Mouse (Mus musculus) midbrain, embryonic 10.5 days (tissue): ENCODE data around the gene Best2. TPM values are rescaled to one million over a fixed set of nuclear protein-coding genes. Genes with fewer than 3 reads are reported as not detected.
A peak's percentile ranks its signal among the peaks of the same experiment; 100 is the strongest.

Source experiments
- DNase-seq: peaks from one replicate; pipeline ENCODE4 v3.0.0-alpha.2; 2017; ENCODE audit warnings: low spot score
- H3K27ac ChIP-seq: fragments of 300-500 bp; sonication (generic); replicated peaks from 2 replicates; pipeline ENCODE4 v1.5.1; 2016; ENCODE audit warnings: mild to moderate bottlenecking
- H3K27me3 ChIP-seq: fragments of 300-500 bp; sonication (generic); 2 replicates; pipeline ENCODE4 v1.6.1; 2016; ENCODE audit warnings: low read depth, mild to moderate bottlenecking; ENCODE audit not compliant: poor library complexity, severe bottlenecking
- H3K36me3 ChIP-seq: fragments of 300-500 bp; sonication (generic); 2 replicates; pipeline ENCODE4 v1.6.1; 2016; ENCODE audit warnings: mild to moderate bottlenecking, moderate library complexity
- H3K4me1 ChIP-seq: fragments of 300-500 bp; sonication (generic); 2 replicates; pipeline ENCODE4 v1.6.1; 2016
- H3K4me3 ChIP-seq: fragments of 300-500 bp; sonication (generic); 2 replicates; pipeline ENCODE4 v1.5.1; 2016; ENCODE audit warnings: mild to moderate bottlenecking, moderate library complexity
- H3K9me3 ChIP-seq: fragments of 300-500 bp; sonication (generic); replicated peaks from 2 replicates; pipeline ENCODE4 v1.6.1; 2016; ENCODE audit warnings: mild to moderate bottlenecking
- WGBS: fragments of 180-500 bp; shearing (Covaris S2); methylation state at CpG from one replicate; pipeline ENCODE4 v1.1.7; 2016; 5-methylcytosine and 5-hydroxymethylcytosine counted together
- polyA plus RNA-seq: library from polyadenylated mRNA; unstranded; fragments of >200 nt; fragmentation: Nextera tagmentation; extraction: Ambion mirVana; gene quantifications from 2 replicates; pipeline ENCODE4 v1.2.1, GENCODE M21; 2016

The Best2 gene
- polyA plus RNA-seq, 1 experiment from 2014 or later = not detected

DNA sequence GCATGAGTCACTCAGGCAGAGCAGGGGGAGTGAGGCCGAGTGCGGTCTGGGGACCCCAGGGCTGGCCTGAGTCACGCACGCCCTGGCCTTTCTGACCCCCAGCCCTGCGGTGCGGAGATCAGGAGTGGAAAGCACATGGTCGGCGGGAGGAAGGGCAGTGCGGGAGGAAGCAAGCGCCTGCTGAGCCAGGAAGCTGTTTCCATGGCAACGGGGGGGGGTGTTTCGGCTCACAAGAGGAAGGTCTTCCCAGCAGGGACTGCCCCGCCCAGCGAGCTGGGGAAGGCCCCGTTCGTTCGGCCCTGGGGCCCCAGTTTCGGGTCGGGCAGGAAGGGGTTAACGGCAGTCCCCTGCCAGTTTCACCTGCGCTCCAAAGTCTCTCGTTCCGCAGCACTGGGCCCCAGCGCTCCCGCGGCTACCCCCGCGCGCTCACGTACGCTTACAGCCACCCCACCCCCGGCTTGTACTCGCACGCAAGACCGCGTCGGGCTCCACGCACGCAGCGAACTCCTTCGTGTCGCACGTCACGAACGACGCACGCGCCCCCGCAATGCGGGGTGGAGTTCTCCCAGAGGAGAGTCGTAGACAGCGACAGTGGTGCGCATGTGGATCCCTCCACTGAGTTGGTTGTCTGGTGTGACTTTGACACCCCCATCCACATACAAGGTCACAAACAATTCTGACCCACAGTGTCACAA is 28.5 kb downstream of the Best2 start:
- Histone ChIP-seq H3K27me3 (peaks cover 78% of the 10 kb centered on the region), H3K4me3 (peak overlapping the region; percentile 68), H3K9me3 (no peaks in the 10 kb centered on the region), H3K36me3 (no peaks in the 10 kb centered on the region), H3K27ac (peak overlapping the region; percentile 83), H3K4me1 (peaks cover 45% of the 10 kb centered on the region)
- WGBS = under 1% methylated on average over 53 of the region's 53 CpGs
- peak; percentile 84 for DNase-seq

DNA sequence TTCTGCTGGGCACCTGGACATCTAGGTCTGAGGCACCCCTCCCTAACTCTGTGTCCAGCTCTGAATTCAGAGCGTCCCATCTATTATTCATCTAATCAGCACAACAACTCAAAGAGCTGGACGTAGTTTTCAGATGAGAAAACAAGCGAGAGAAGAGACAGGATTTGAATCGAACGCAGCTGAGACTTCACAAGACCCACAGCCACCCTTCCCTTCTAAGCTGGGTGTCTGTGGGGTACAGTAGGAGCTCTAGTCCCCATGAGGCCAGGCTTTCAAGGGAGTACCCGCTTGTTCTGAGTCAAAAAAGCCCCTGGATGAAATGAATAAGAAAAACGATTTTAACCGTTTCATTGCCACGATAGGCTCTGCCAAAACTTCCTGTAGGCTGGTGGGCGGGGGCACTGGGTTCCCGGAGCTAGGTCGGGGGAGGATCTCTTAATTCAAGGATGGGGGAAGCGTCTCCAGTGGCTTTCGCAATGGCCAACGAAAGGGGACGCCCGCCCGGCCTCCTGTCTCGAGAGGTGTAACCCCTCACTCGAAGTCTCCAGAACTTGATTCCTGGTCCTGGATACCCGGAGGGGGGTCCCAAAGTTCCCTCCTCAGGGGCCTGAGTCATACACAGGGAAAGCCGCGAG is 29.2 kb downstream of the Best2 start:
- peak overlapping the region; percentile 83 for H3K27ac ChIP-seq
- no peak for DNase-seq

DNA sequence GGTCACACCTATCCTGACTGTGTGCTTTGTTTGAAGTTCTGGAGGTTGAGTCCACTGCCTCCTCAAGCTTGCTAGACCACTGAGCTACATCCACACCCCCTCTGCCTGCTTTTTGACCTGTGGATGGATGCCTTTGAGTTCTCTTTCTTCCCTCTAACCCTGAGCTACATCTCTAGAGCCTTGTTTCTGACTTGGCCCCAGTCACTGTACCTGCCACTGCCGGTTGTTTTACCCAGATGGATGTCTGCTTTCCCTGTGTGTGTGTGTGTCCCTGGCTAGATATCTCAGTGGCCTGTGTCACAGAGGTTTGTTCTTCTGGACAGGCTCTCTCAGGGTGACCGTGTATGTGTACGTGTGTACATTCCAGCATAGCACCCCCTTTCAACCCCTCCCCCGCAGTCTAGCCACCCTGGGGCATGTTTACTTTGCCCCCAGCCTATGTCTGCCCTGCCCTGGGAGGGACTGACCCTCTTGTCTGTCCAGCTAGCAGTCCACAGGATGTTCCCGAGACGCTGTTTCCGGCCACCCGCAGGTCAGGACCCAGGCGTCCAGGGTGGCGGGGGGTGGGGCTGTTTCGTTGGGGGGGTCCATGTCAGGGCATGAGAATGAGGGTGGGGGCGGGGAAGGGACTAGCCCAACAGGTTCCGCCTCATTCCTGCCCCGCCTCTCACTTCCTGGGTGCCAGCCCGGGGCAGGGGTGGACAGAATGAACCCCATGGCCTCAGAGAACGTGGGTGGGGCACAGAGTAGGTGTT is 29.9 kb downstream of the Best2 start:
- DNase-seq = no peak
- H3K27ac ChIP-seq = peak overlapping the region; percentile 83
- WGBS = 11% methylated on average over 16 of the region's 16 CpGs
- peak overlapping the region; percentile 68 for H3K4me3 ChIP-seq
- H3K27me3 ChIP-seq = peaks cover 91% of the 10 kb centered on the region
- H3K4me1 ChIP-seq = peaks cover 45% of the 10 kb centered on the region
- H3K36me3 ChIP-seq = no peaks in the 10 kb centered on the region
- H3K9me3 ChIP-seq = no peaks in the 10 kb centered on the region

More for the DNA sequence above, 29.2 kb downstream of the Best2 start:
- Histone ChIP-seq H3K4me3 (peak overlapping the region; percentile 68), H3K36me3 (no peaks in the 10 kb centered on the region), H3K4me1 (peaks cover 45% of the 10 kb centered on the region), H3K27me3 (peaks cover 84% of the 10 kb centered on the region), H3K9me3 (no peaks in the 10 kb centered on the region)
- 1% methylated on average over 23 of the region's 23 CpGs for WGBS

DNA sequence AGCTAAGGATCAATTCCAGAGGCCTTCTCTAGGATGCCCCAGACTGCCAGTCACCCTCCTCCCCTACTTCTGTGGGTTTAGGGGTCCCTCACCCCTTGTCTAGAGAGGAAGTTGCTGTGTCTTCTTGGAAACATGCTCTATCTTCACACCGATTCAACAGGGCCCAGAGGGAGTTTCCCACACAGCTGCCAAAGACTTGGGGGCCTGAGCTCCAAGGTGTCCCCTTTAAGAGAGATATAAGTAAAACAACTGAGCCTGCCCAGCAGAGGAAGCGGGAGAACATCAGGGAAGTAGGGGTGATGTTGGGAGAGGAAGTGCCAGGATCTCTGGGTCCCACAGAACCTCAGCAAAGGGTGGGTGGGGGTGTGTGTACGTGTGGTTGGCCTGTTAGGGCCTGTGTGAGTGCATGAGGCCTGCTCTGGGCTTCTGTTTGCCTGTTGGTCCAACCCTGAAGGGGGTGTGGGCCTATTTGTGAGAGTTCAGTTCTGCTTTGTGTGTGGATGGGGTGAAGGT is 31.8 kb downstream of the Best2 start:
- H3K27me3 ChIP-seq = peaks cover 92% of the 10 kb centered on the region
- H3K4me1 ChIP-seq = peaks cover 58% of the 10 kb centered on the region
- no peak overlapping the region for H3K4me3 ChIP-seq
- 77% methylated on average over 3 of the region's 3 CpGs for WGBS
- H3K27ac ChIP-seq = no peak overlapping the region
- no peaks in the 10 kb centered on the region for H3K9me3 ChIP-seq
- H3K36me3 ChIP-seq = no peaks in the 10 kb centered on the region
- no peak for DNase-seq

DNA sequence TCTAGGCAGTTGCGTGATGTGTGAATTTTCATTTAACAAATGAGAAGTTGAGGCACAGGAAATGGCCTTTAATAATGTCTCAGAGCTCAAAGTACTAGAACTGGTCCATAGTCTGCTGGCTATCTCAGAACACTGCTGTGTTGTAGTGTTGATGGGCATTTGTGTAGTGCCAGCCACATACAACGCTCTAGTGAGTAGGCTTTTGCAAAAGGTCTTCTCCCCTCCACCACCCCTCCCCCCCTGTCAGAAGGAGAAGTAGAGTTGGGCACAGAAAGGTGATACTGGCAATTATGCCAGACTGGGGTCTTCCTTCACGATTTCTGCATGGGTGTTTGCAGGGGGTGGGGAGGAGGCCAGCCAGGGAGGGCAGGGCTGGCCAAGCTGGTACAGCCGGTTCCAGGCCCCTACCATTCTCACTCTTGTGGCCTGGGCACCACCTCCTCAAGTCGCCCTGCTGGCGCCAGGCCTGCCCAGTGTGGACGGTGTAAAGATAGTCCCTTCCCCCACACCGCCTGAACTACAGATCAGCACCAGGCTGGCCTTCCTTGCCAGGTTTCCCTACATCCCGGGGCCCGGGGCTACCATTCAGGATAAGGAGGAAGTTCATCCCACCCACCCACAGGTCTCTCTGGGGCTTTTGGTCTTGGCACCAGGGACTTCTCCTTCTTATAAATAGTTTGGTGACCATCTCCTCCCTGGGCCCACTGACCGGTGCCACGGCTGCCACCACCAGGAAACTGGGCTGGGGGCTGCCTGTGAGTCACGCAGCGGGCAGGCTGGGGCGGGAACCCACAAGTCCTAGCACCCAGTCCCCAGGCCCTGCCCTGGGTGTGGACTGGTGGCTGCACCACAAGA is 32.5 kb downstream of the Best2 start:
- WGBS = 80% methylated on average over 15 of the region's 15 CpGs
- no peak for DNase-seq
- peaks cover 65% of the 10 kb centered on the region for H3K4me1 ChIP-seq
- no peak overlapping the region for H3K27ac ChIP-seq
- no peaks in the 10 kb centered on the region for H3K9me3 ChIP-seq
- no peaks in the 10 kb centered on the region for H3K36me3 ChIP-seq
- no peak overlapping the region for H3K4me3 ChIP-seq
- peaks cover 92% of the 10 kb centered on the region for H3K27me3 ChIP-seq

DNA sequence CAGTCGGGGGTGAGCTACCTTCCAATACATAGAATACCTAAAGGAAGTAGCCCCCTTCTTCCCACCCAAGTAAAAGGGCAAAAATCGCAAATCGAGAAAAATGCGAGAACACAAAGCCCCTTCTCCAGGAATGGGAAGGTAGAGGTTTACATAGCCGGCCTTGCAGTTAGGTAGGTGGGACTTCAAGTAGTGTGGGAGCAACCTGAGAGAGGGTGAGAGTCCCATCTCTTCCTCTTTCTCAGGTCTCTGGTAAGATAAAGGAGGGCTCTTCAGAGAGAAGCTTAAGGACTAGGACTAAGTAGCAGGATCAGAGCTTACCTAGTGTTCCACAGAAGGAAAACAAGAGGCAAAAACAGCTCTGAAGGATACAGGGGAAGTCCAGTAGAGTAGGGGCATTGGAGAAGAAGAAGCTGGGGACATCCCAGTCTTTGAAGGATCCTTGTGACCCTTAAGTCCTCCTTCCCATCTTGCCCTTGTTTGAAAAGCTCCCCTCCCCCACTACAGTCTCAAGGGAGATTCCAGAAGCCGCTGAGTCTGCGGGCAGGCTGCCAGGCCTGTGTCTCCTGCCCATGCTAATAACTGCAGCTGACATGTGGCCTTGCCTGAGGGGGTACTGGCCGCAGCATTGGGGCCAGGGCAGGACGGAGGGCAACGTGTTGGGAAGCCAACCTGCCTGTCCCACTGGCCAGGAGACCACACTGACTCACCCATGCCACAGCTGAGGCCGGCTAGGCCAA is 33.5 kb downstream of the Best2 start:
- peaks cover 85% of the 10 kb centered on the region for H3K27me3 ChIP-seq
- no peak overlapping the region for H3K27ac ChIP-seq
- WGBS = 40% methylated on average over 11 of the region's 11 CpGs
- H3K9me3 ChIP-seq = no peaks in the 10 kb centered on the region
- peaks cover 69% of the 10 kb centered on the region for H3K4me1 ChIP-seq
- no peak for DNase-seq
- no peaks in the 10 kb centered on the region for H3K36me3 ChIP-seq
- 0 out of 2 replicates have a peak overlapping the region, but pooled peaks have one; percentile 2 for H3K4me3 ChIP-seq

DNA sequence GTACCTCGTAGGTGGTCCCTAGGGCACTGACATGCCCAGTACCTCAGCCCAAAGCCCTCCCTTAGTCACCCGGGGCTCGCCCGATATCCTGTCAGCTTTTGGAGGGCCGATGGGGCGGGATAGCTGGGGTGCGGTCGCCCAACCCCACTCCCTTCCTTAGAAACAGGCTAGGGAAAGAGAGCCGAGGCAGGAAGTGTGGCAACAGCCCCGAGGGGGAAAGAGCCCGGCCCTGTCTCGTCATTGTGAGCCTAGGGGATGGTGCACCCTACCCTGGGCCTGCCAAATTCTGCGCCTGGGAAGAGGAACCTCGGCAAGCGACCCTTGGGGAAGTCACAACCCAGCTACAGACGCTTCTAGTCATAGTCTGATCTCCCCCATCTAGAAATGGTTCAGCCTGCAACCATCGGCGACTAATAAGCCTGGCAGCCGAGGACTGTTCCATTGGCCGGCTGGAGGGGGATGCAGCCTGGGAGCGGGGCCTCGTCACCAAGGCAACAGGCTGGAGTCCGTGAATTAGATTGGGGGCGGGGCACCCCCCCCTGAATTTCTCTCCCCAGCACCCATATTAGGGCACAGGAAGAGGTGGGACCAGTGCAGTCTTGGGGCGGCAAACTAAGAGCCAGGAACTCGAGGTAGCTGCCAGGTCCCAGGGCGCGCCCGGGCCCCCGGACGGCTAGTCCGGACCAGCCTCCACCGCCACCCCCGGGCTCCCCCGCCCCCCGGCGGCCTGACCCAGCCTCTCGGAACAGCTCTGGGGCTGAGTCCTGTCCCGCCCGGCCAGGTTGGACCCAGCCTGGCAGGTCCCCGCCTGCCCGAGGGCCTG is 34.5 kb downstream of the Best2 start:
- Histone ChIP-seq H3K9me3 (no peaks in the 10 kb centered on the region), H3K27me3 (peaks cover 78% of the 10 kb centered on the region), H3K36me3 (peaks cover 6% of the 10 kb centered on the region), H3K4me1 (peaks cover 68% of the 10 kb centered on the region), H3K27ac (peak overlapping the region; percentile 55), H3K4me3 (peak overlapping the region; percentile 50)
- 3% methylated on average over 42 of the region's 42 CpGs for WGBS
- DNase-seq = peak; percentile 87

DNA sequence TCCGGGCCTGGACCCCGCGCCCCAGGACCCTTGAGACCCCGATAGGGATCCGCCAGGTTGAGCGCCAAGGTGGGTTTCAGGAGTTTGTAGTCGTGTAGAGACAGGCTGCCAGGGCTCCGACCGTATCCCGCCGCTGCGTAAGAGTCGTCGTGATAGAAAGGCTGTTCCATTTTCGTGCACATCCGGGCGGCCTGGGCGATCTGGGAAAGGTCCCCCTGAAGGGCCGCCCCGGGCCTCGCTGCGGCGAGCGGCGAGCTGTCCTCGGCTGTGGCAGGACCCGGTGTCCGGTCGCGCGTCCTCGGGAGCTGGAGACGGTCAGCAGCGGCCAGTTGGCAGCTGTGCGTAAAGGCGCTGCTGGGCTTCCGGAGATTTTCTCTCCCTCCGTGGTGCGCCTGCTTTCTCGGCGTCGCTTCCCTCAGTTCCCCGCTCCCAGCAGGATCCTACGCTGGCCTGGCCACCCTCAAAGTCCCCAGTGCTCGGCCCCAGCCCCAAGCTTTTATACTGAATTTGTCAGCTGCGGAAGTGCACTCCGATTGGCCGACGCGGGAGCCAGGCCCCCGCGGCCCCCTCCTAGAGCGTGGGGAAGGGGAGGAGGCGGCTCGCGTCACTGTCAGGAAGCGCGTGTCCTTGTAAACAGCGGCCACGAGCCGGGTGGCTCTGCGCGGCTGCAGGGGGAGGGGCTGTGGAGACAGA is 35.9 kb downstream of the Best2 start, which contains the start of gene Junb:
Junb (minus strand) TSS at position 471 of the 693 bp plus-strand sequence.
- peaks cover 64% of the 10 kb centered on the region for H3K27me3 ChIP-seq
- H3K27ac ChIP-seq = peak within 1 kb of the TSS; percentile 76
- H3K9me3 ChIP-seq = no peaks in the 10 kb centered on the region
- under 1% methylated on average over 63 of the region's 63 CpGs for WGBS
- peak within 1 kb of the TSS; percentile 64 for H3K4me3 ChIP-seq
- peaks cover 62% of the 10 kb centered on the region for H3K4me1 ChIP-seq
- peak; percentile 84 for DNase-seq
- peaks cover 20% of the 10 kb centered on the region for H3K36me3 ChIP-seq

DNA sequence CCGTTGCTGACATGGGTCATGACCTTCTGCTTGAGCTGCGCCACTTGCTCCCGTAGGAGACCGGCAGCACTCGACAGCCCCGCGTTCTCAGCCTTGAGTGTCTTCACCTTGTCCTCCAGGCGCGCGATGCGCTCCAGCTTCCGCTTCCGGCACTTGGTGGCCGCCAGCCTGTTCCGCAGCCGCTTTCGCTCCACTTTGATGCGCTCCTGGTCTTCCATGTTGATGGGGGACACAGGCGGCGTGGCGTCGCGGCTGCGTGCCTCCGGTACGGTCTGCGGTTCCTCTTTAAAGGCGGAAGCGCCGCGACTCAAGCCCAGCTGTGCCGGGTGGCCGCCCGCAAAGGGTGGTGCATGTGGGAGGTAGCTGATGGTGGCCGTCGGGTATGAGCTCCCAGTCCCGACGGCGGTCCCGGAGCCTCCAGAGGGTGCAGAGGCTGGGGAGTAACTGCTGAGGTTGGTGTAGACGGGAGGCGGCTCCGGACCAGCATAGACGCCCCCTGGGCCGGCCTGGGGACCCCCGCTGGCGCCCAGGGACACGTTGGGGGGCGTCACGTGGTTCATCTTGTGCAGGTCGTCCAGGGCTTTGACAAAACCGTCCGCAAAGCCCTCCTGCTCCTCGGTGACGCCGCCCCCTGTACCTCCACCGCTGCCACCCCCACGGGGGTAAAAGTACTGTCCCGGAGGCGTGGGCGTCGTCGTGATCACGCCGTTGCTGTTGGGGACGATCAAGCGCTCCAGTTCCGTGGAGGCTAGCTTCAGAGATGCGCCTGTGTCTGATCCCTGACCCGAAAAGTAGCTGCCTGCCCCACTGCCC is 36.7 kb downstream of the Best2 start:
- peaks cover 27% of the 10 kb centered on the region for H3K36me3 ChIP-seq
- peak overlapping the region; percentile 76 for H3K27ac ChIP-seq
- H3K4me3 ChIP-seq = peak overlapping the region; percentile 64
- DNase-seq = peak; percentile 70
- WGBS = 1% methylated on average over 70 of the region's 70 CpGs
- peaks cover 62% of the 10 kb centered on the region for H3K4me1 ChIP-seq
- H3K9me3 ChIP-seq = no peaks in the 10 kb centered on the region
- peaks cover 61% of the 10 kb centered on the region for H3K27me3 ChIP-seq
